Mouse (Mus musculus) thymus, postnatal 25 days (tissue): ENCODE measurements around the gene Jup.

Experiments
- DNase-seq: peaks from one replicate; pipeline ENCODE4 v3.0.0; 2022

Jup gene

GRCm38 (mm10) chr11:100406995-100407705 lies 9.6 kb upstream of the Jup start:
- DNase-seq: no peak

- DNase-seq: no peak
Observed at GRCm38 (mm10) chr11:100406273-100406672, 8.7 kb upstream of the Jup start.

- no peak for DNase-seq
Observed at GRCm38 (mm10) chr11:100404456-100405074, 7.0 kb upstream of the Jup start.

GRCm38 (mm10) chr11:100403445-100404134 lies 6.0 kb upstream of the Jup start:
- DNase-seq: no peak

GRCm38 (mm10) chr11:100402682-100403081 lies 5.1 kb upstream of the Jup start:
- DNase-seq: no peak

GRCm38 (mm10) chr11:100402240-100402639 lies 4.7 kb upstream of the Jup start:
- no peak for DNase-seq

- no peak for DNase-seq
Observed at GRCm38 (mm10) chr11:100400842-100401241, 3.3 kb upstream of the Jup start.

GRCm38 (mm10) chr11:100399727-100400538 lies 2.4 kb upstream of the Jup start:
- no peak for DNase-seq

- peak; percentile 56 for DNase-seq
Observed at GRCm38 (mm10) chr11:100399320-100399719, 1.8 kb upstream of the Jup start.

- no peak for DNase-seq
Observed at GRCm38 (mm10) chr11:100398517-100398916, 954 bp upstream of the Jup start.

- DNase-seq: peak; percentile 72
Observed at GRCm38 (mm10) chr11:100396886-100397599, 520 bp downstream of the Jup start.

GRCm38 (mm10) chr11:100395861-100396631 lies 1.5 kb downstream of the Jup start:
- DNase-seq: no peak

- no peak for DNase-seq
Observed at GRCm38 (mm10) chr11:100395200-100395599, 2.4 kb downstream of the Jup start.

GRCm38 (mm10) chr11:100394353-100395074 lies 3.0 kb downstream of the Jup start:
- DNase-seq: no peak

GRCm38 (mm10) chr11:100393733-100394132 lies 3.8 kb downstream of the Jup start:
- DNase-seq: no peak

- DNase-seq: no peak
Observed at GRCm38 (mm10) chr11:100392958-100393357, 4.6 kb downstream of the Jup start.

- no peak for DNase-seq
Observed at GRCm38 (mm10) chr11:100391884-100392345, 5.6 kb downstream of the Jup start.

- no peak for DNase-seq
Observed at GRCm38 (mm10) chr11:100391081-100391883, 6.3 kb downstream of the Jup start.

GRCm38 (mm10) chr11:100389931-100390445 lies 7.6 kb downstream of the Jup start:
- no peak for DNase-seq

GRCm38 (mm10) chr11:100388588-100388987 lies 9.0 kb downstream of the Jup start:
- DNase-seq: no peak
